Mouse (Mus musculus): ENCODE results near the gene Prss27.

Prss27 gene

DNA sequence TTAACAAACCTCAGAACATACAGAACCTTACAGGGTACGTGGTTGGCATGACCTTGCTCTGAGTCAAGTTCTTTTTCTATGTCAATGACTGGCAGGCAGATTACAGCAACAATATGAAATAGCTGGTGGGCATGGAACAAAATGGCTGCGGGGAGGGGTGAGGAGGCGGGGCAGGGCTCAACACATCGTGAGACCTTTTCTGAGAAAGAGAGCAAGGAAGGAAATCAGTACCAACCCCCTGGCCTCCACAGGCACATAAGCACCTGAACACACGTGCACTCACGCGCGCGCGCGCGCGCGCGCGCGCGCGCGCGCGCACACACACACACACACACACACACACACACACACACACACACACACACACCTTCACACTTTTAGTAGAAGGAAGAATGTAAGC lies 7.4 kb upstream of the Prss27 start:
- 85% methylated on average over 22 of the region's 22 CpGs for WGBS

DNA sequence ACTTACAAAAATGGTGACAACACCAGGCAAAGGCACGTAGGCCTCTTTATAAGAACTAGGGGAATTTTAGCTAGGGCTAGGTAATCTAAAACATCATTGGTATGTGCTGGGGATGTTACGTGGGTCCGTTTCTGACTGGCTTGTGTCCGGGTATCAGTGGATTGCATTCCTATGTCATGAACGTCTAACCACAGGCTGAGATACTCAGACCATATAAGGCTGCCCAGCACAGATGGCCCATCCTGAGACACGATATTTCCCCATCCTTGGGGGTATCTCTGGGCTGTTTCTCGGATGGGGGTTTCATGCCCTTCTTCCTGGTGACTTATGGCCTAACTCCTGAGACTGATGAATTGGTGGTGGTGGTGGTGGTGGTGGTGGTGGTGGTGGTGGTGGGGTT lies 2.9 kb upstream of the Prss27 start:
- WGBS: 95% methylated on average over 7 of the region's 7 CpGs

DNA sequence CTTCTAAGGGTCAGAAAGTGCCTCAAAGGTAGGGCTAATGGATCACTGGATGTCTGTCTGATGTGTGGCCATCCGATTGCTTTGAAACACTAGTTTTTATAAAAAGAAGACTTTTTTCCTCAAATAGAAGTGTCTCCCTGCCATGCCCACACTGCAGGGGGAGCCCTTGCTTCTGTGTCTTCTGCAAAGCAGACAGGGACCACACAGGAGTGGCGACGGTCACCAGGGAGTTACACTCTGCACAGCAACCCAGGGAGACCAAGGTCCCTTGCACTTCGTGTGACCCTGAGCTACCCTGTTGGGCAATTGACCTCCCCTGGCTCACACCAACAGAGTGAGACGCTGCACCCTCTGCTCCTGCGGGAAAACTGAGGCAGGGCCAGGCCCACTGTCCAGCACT lies 990 bp upstream of the Prss27 start:
- WGBS: 68% methylated on average over 6 of the region's 6 CpGs

DNA sequence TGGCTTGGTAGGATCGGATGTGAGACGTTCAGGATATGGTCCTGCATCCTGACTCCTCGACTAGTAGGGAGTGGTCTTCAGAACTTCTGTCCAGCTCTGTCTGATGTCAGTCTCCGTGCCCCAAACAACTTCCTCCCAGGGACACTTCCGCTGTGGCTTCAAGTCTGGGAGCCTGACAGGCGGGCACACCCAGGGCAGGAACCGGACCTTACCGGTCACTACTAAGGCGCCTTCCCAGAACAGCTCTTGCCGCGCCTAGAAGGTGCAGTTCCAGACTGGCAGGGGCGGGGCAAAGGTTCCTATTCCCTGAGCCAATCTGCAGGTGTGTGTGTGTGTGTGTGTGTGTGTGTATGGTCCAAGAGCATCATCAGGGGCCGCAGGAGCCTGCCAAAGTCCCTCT lies 584 bp upstream of the Prss27 start:
- 82% methylated on average over 13 of the region's 13 CpGs for WGBS

DNA sequence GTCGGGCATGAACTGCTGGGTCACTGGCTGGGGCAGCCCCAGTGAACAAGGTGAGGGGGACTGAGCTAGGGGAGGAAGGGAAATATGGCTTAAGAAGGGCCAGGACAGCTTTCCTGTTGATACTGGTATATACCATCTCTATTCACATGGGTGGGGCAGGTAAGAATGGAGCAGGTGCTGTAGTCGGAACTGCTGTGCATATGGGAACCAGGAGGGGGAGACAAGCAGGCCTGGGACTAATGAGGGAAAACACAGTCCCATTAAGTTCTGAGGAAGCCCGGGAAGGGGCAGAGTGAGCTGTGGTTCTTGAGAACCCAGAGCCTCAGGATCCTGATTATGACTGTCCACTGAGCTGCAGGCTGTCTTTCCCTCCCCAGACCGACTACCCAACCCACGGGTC lies 6.5 kb downstream of the Prss27 start:
- WGBS: 62% methylated on average over 5 of the region's 5 CpGs

DNA sequence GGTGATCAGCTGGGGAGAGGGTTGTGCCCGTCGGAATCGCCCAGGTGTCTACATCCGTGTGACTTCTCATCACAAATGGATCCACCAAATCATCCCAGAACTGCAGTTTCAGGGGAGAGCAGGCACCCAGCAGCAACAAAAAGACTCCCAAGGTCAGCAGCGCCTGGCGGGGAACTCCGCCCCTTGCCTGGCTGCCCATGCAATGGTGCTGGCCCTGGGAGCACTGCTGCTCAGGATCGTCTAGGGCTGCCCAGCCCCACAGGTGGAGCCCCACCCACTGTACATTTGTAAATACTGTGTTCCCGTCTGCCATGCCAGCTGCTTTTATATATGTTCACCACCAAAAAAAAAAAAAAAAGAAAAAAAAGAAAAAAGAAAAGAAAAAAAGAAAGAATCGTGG lies 7.7 kb downstream of the Prss27 start:
- WGBS: 76% methylated on average over 10 of the region's 10 CpGs

DNA sequence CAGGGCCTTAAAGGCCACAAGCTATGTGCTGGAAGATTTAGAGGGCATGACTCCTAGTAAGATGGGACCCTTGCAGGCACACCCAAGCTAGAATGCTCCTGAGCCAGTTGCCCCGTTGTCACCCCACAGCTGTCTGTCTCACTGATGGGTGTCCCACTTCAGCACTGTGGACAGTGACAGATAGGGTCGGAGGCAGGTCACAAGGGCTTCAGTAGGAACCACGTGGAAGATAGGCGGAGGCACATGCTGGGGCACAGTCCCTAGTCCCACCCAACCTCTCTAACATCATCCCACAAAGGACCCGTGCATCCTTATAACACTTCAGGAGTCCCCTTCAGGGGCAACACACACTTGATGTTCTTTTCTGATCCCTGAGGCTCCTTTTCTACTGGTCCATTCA lies 8.1 kb downstream of the Prss27 start:
- WGBS: 65% methylated on average over 5 of the region's 5 CpGs

DNA sequence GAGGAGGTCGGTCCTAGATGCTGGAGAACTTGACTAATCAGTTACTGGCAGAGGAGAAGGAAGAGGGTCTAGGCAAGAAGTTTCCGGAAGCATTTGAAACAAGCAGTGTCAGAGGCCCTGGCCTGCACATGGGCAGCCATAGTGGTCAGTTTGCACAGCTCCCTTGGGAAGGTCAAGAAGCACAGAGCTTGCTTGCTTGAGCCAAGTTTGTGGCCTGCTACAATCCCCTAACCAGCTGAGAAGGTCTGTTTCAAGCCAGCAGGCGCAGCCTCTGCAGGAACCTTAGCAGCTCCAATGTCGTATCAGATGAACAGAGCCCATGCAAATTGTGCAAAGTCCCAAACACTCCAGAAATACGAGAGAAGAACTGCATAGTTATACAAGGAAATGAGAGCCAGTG lies 10.1 kb downstream of the Prss27 start:
- 73% methylated on average over 5 of the region's 5 CpGs for WGBS

DNA sequence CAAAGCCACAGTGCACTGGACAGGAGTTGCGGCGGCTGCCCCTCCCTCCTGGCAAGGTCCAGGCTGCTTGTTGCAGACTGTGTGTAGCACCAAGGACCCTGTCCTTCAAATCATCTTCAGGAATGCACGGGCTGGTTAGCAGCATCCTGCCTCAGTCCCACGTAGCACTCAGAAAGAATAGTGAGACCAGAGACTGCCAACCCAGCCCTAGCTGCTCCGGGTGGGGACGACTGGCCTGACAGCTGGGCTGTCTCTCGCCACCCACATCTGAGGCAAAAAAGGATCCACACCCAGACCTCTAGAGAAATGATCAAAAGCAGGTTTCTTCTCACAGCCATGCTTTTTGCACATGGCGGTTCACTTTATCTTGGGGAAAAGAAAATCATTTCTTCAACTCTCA lies 11.1 kb downstream of the Prss27 start:
- WGBS: 62% methylated on average over 8 of the region's 8 CpGs

DNA sequence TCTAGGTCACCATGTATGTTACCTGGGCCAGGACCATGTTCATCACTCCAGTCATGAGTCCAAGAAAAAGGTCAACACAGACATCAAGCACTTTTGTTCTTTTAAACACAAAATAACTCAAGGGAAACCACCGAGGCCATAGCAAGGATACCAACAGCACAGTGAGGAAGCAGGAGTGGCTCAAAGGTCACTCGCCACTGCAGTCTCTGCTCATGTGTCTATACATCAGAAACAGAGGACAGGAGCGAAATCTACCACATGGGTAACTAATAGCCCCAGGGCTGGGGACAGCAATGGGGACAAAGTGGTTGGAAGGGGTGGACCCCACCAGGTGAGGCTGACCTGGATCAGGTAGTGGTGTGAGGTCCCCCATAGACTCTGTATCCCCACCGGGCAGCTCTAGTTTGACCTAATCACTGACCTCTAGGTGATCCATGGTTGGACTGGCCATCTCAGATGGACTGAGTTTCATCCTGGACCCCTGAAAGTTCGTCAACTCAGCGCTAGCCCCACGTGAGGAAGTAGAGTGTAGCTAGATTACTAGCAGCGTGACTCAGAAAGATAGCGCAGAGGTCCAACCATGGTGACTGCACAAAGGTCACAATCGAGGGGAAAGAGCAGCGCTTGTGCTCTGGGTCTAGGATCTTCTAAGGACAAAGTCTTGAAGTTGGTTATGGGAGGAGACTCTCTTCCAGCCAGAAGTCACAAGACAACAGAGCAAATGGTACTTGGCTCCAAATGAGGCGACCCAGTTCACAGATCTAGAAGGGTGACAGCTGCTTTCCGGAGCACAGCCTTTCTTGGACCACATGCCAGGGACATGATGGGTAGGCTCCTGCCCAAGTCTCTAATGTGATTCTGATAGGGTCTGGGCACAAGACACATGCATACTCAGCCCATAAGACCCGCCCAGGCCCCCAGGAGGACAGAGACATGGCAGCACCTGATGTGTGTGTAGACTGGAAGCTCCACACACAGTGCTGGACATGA lies 19.0 kb downstream of the Prss27 start:
- 87% methylated on average over 14 of the region's 14 CpGs for WGBS

DNA sequence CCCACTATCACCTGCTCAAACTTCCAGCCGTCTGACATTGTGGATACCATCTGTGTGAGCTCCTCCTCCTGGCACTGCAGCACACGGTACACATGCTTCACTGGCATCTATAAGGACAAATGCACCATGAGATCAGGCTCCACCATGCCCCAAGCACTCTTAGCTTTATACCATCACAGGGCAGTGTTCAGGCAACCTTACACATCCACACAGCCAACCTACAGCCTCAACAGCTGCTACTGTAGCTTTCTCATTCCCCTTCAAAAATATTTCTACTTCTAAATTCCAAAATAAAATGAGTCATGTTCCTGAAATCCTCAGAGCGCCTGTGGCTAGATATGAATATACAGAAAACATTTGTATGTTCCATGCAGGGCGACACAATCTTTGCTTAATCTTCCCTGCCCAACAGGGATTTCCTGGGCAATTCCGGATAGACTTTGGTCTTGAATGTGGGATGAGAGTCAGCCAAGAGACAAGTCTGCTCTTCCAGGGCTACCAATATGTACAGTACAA lies 19.8 kb downstream of the Prss27 start:
- WGBS: 55% methylated on average over 5 of the region's 5 CpGs

DNA sequence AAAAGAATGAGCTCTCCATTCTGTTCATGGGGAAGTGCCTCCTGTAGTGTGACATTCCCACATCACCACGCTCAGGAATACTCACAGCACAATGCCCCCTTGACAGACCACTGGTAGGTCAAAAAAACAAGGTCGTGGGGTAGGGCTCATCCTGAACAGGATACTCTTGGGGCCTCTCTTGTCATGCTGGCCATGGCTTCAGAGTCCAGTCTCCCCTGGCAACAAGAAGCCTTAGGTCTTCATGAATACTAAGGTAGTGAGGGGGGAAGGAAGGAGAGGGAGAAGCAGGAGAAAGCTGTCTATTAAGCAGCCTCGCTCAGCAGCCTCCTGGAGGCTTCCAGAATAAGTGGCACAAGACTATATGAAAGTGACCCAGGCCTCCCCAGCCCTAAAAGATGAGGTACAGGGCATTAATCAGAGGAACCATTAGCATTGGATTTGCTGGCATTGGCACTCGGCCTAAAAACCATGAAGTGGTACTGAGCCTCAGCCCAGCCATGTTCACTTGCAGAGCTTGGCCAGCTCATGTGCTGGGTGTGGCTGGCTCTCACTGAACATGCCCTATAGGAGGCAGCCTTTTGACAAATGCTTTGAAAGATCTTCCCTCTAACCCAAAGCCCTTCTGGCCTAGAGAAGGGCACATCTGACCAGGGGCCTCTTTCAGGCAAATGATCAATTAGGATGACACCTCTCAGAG lies 24.7 kb downstream of the Prss27 start:
- 75% methylated on average over 4 of the region's 4 CpGs for WGBS

DNA sequence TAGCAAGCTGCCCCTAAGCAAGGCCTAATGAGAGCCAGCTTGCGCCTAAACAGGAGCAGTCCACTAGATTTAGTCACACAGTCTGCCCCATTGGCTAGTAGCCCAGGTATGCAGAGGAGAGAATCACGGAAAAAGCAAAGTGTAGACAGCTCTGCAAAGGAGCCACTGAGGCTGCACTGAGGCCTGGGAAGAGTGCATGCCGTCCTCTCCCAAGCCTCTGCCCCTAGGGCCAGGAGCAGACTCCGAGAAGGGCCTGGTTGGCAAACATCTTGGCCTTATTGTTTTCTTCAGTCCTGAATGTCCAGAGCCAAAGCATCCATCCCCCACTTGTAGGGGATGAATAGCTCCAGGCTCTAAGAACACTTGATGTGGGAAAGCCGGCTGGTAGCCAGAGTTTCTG lies 30.3 kb downstream of the Prss27 start:
- WGBS: 52% methylated on average over 5 of the region's 5 CpGs

DNA sequence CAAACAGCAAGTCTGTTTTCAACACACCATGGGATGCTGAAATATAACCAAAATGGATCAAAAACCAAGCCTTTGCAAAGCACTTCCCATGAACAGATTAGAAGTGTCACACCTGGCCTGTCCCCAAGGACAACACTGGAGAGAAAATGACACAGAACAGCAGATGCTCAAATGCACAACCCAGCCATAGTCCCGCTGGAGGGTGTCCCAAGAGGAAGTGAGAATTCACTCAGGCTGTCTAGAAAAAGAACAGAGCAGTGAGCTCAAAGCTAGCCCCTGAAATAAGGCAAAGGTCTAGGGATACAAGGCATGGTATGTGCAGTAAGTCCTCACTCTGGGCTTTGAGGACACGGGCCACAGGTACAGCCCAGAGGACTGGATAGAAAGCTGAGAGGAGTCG lies 31.6 kb downstream of the Prss27 start:
- 72% methylated on average over 3 of the region's 3 CpGs for WGBS

DNA sequence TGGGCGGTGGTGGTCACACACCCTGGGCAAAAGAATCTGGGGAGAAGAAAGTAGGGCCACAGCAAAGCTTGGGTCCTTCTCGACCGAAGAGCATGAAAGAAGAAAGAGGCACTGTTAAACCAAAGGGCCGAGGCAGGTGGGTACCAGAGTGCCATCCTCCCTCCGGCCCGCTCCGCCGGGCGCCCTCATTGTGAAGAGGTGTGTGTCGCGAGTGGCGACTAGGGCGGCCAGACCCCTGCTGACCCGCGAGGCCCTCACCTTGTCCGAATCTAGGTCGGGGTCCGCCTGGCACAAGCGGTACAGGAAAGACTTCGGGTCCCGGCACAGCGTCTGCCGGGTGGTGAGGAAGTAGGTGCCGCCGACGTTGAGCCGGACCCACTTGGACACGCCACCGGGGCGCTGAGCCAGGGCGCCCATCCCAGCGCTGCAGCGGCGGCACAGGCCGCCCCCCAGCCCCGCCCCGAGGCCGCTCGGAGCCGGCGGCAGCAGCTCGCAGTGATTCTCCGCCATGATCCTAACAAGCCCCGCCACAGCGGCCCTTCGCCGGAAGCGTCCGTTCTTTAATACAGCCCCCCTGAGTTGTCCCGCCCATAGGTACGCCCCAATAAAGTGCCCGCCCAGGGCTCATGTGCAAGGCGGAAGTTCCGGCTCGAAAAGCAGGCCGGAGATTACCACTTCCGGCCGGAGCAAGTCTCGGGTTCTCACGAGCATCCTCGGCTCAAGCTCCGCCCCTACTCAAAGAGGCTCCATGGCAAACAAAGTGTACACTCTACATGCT lies 35.2 kb downstream of the Prss27 start, which contains the start of gene Kctd5:
Kctd5 (minus strand) TSS at position 567 of the 778 bp plus-strand sequence.
- under 1% methylated on average over 62 of the region's 62 CpGs for WGBS

DNA sequence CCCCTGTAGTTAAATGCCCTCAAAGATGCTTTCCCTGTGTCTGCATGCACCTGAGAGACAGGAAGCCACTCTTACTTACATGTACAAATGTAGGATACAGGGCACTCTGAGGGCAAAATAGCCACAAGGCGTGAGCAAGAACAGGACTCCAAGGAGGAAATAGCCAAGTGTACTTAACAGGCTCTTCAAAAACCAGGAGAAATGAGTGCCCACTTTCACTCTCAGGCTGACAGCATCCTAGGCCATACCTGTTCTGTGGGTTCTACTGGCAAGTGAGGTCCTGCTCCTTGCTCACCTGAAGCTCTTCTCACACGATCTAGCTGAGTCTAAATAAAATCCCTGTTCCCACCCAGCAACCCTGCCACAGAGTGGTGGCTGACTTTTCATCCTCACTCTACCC lies 39.2 kb downstream of the Prss27 start:
- WGBS: 85% methylated on average over 2 of the region's 2 CpGs

DNA sequence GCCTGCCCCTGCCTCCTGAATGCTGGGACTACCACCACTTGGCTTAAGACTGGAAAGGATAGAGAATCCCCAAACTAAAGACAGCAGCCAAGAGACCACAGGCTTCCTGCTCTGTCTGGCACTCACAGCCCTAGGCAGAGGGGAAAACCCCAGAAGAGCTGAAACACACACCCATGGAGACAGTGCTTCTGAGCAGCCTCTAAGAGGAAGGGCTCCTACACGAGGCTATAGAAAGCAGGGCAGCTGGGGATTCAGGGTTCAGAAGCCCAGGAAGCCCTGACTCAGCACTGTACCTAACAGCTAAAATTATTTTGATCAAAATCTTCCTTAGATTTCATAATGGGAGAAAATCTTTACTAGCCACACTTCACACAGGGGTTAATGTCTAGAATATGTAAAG lies 46.6 kb downstream of the Prss27 start:
- 47% methylated on average over 1 of the region's 1 CpGs for WGBS

DNA sequence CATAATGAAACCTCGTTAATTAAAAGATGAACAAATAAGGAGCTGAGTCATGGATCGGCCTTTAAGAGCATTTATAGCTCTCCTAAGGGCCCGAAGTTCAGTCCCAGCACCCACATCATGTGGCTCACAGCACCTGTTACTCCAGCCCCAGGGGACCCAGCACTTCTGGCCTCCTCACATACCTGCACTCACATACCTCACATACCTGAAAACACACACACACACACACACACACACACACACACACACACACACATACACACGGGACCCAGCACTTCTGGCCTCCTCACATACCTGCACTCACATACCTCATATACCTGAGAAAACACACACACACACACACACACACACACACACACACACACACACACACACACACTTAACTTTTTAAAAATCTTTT lies 48.5 kb downstream of the Prss27 start:
- WGBS: 76% methylated on average over 4 of the region's 4 CpGs

DNA sequence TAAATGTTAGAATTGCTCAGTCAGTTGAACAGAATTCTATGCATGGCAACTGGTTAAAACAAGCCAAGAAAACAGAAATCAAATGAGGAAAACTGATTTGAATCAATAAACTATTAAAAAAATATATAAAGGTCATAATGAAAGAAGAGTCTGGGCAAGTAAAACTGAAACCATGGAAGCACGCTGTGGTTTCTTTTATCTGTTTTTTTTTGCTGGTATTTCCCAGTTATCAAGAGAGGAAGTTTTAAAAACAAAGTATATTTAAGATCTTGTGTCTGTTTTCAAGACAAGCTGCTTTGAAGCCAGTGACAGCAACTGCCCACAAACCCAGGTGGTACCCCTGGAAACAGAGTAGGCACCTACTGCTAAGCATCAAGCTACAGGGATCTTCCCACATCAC lies 52.6 kb downstream of the Prss27 start:
- WGBS: 85% methylated on average over 1 of the region's 1 CpGs
